Mouse (Mus musculus): ENCODE data around the gene Olfr478.

GRCm38 (mm10) chr7:108067246-108067645, 33.5 kb upstream of the Olfr478 start, which contains the start of gene Olfr480:
- TF ChIP-seq CTCF (IDR thresholded peaks at IDR 0.05) (no peak), EP300 (IDR thresholded peaks at IDR 0.05) (no peak)

All from lung, postnatal 0 days (tissue).